Mouse (Mus musculus) kidney, adult 2 months (tissue): ENCODE measurements around the gene Tacc3.

Experiments
- CTCF ChIP-seq: fragments of 200-500 bp; conservative IDR thresholded peaks from 2 replicates; pipeline ENCODE4 v1.5.1; 2011; ENCODE audit warnings: low read depth, mild to moderate bottlenecking, control low read depth, low read length, moderate library complexity, mixed read lengths; ENCODE audit not compliant: insufficient read depth, insufficient read length
- POLR2A ChIP-seq: fragments of 200-500 bp; IDR thresholded peaks from one replicate; pipeline ENCODE4 v1.6.1; 2011; ENCODE audit warnings: low read depth, low read length, control low read depth

- TF ChIP-seq POLR2A (no peak), CTCF (no peak)
Observed at GRCm38 (mm10) chr5:33715182-33715581, 57.3 kb downstream of the Tacc3 start.
